Mouse (Mus musculus) retina, embryonic 14.5 days (tissue): ENCODE measurements around the gene Psmb7.
A peak's percentile ranks its signal among the peaks of the same experiment; 100 is the strongest.

Experiments used
- DNase-seq: peaks from one replicate; pipeline ENCODE4 v3.0.0-alpha.2; 2015; ENCODE audit warnings: low spot score

Psmb7 gene

DNA sequence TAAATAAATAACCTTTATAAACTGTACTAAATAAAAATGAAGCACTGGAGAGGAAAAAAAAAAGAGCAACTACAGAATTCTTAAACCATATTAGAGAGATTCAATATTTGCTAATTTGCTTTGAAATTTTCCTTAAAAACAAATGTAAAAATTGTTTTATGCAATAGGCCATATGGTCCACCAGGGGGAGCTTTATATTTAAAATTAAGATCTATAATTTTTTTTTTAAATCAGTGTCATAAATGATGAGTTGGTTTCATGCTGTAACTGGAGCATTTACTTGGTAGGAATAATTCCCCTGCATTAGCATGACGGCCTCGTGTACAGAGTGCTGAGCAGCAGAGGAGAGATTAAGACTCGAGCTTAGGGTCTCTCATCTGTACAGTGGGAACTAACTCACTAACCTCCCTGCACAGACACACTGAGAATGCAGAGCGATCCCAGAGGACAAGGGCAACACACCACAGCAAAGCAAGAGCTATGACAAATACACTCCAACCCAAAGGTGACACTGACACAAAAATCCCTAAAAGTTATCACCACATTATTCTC, 6.1 kb downstream of the Psmb7 start:
- DNase-seq: peak; percentile 51

DNA sequence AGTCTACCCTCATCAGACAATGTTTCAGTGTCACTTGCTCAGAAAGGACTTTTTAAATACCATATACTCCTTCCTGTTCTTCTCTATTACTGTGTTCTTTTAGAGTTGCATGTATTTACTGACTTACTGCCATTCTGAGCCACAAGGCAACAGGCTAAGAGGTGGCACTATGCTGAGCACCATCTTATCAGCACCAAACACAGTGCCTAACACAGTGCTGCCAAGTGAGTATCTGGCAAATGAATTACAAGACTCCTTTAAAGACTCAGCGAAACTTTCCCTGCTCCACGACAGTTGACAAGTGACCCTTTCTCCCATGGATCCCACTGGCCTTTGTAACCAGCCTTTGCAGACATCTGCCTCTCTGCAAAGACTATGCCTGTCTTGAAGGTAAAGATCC, 13.3 kb downstream of the Psmb7 start:
- no peak for DNase-seq

DNA sequence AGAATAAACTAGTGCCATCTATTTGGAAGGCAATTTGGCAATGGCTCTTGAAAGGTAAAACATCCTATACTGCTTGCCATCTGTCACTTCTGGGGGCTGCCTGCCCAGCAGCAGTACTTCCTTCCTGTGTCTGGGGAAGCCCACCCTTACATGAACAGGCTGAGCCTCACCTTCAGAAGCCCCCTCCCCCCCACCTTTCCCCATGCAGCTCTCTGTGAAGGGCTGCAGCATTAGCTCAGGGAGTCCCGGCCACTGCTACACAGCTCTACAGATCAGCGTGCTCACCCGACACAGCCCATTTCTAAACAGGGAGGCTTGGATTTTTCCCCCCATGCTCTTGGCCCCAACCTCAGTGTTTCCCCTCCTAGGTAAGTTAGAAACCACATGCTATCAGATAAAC, 14.4 kb downstream of the Psmb7 start:
- DNase-seq: no peak

- DNase-seq: no peak
Measured at GRCm38 (mm10) chr2:38628801-38629200, 15.1 kb downstream of the Psmb7 start.

DNA sequence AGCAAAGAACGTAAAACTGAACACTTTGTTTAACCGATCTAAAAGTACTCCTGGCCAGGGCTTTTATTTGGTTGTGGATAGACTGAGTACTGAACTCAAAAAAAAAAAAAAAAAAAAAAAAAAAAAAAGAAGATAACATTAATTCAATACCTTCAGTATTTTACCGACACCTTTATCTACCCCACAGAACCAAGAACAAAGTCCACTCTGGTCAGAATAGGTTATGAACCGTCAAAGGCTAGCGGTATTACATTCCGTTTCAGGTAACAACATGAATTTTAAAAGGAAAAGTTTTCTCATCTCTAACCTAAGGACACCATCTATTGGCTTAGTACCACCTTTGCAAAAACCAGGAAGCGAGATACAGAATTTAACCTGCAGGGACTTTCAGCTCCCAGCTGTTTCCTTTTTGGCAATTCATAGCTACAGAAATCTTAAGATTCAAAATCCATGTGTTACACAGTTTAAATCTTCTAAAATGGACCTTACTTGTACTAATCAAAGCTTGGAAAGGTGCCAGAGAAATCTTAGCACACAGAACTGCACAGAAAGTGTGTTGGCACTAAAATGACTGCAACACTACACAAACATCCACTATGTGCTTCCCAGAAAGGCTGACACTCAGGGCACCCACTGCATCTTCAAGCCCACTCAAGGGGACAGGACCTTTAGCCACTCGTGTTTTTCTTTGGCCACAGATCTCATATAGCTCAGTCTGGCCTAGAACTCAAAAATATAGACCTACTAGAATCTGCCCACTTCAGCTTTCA, 19.9 kb downstream of the Psmb7 start:
- no peak for DNase-seq

GRCm38 (mm10) chr2:38623411-38623810, 20.5 kb downstream of the Psmb7 start:
- no peak for DNase-seq

DNA sequence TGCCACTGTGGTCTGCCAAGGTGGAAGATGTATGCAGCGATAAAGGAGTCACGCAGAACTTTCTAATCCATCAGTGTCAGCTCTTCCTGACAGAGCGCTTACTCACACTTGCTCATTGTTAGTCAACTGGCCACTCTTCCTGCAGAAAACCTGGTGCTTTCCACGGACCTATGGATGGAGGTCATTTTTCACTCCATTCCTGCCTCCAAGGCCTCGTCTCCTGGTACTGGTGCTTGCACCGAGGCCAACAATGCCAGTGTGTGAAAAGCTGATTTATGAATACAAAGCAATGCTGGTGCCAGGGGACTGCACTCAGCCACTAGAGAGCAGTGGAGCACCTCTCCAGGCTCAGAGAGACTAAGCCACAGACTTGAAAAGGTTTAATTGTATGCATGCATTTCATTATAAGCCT, 22.3 kb downstream of the Psmb7 start:
- peak; percentile 13 for DNase-seq

- DNase-seq: no peak
Measured at GRCm38 (mm10) chr2:38621076-38621475, 22.8 kb downstream of the Psmb7 start.

GRCm38 (mm10) chr2:38619777-38620176, 24.1 kb downstream of the Psmb7 start:
- no peak for DNase-seq

GRCm38 (mm10) chr2:38616956-38617872, 26.7 kb downstream of the Psmb7 start:
- DNase-seq: no peak

DNA sequence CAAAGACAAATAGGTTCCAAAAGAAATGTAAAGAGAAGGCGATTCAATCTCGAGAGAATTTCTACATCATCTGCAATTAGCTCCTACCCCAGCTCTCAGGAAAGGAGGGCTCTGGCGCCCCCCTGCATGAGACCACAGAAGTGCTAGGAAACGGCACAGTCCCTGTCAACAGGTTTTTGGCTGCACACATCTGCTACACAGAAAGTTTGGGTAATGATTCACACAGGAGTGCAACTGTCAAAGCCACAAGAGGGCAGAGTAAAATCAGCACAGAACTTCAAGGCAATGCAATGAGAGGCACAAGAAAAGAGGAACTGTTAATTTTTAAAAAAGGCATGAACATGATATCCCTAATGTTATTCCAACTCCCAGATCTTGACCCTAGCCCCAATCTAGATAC, 27.8 kb downstream of the Psmb7 start:
- DNase-seq: peak; percentile 27

GRCm38 (mm10) chr2:38614437-38614836, 29.4 kb downstream of the Psmb7 start:
- DNase-seq: no peak

DNA sequence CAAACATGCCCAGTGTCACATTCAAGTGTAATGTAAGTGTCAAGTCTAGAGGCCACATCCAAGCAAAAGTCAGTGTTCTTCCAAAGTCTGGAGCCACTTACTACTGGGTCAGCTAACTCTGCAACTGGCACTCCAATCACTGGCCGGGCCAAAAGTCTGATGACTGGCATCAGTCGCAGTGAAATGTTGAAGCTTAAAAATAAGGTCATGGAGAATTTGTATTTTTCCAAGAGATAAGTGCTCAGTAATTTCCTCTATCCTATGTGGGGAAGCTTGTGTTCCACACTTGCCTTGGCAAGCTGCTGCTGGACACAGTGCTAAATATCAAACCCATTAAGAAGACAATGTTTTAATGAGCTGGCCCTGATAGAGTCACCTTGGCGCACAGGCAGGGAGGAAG, 30.3 kb downstream of the Psmb7 start:
- no peak for DNase-seq

- no peak for DNase-seq
Measured at GRCm38 (mm10) chr2:38612596-38612995, 31.3 kb downstream of the Psmb7 start.

GRCm38 (mm10) chr2:38610161-38610560, 33.7 kb downstream of the Psmb7 start:
- DNase-seq: no peak

- no peak for DNase-seq
Measured at GRCm38 (mm10) chr2:38609310-38609709, 34.6 kb downstream of the Psmb7 start.

DNA sequence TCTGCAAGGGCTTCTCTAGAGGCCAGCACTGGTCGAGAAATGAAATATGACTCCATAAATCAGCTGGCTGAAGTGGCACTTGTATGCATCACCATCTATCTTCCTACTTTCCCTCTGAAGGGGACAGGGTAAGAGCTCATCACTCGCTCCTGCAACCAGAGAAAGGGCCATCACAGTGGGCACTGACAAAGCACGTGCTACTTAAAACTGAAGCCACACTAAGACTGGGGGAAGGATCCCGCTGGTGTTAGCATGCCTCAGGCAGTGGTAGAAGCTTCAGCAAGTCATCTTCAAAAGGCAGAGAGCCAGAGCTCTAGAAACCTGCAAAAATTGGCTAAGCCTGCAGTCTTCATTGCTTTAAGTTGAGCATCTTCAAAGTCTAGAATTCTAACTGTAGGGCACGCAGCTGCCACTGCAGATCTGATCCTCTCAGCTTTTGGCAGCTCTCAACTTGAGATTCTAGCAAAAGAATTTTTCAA, 35.0 kb downstream of the Psmb7 start:
- no peak for DNase-seq

GRCm38 (mm10) chr2:38607716-38608115, 36.2 kb downstream of the Psmb7 start:
- no peak for DNase-seq

GRCm38 (mm10) chr2:38600842-38601241, 43.0 kb downstream of the Psmb7 start:
- DNase-seq: no peak

DNA sequence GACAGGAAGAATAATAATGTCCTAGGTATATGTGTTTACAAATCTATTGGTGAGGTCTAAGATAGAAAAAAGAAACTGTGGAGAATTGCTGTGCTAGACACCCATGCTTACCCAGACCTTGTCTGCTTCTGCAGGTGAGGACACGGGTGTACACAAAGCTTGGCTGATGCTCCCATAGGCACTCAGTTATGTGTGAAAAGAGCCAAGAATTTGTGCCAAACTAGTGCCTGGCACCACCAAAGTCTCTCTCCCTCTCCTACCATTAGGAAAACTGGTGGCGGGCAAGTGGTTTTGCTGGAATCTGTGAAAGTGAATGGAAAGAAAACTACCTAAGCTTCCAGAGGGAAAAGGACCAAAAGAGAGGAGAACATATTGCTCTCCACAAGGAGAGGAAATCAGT, 45.5 kb downstream of the Psmb7 start:
- DNase-seq: no peak

GRCm38 (mm10) chr2:38597896-38598295, 46.0 kb downstream of the Psmb7 start:
- DNase-seq: no peak

DNA sequence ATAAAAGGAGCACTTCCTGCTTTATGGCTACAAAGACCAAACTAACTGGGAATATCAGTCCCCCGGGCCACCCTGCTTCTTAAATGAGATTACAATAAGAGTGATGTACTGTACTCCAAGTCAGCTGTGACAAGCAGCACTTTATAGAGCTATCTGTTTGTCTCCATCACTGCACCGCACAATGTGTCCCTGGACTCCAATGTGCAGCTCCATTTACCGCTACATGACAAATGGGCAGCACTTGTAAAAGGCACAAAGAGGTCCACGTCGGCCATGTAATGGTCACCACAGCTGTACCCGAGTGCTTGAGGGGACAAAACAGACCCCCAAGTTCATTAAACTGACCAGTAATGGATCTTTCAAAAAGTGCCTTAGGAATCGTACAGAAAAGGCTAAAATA, 49.0 kb downstream of the Psmb7 start:
- no peak for DNase-seq
